Mouse (Mus musculus) lung, postnatal 14 days (tissue): Measurements from ENCODE around the gene Dcun1d1.

ENCODE experiments used
- DNase-seq: peaks from one replicate; pipeline ENCODE4 v3.0.0; 2021

The Dcun1d1 gene

DNA sequence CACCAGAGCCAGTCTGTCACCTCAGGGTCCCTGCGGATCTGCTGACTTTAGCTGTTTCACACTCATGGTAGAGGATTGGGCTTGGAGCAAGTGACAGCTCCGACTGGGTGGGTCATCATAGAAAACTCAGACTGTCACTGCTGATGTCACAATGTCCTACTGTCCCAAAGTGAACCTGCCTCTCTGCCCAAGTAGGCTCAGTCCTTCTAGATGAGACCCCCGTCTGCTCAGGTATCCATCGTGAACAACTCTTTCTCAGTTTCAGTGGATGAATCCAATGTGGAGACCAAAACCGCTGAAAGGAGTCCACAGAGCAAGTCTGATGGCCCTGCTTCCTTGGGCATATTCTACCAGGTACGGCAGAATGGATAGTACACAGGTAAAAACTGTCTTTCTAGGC is at the start of gene Dcun1d1:
Gene Dcun1d1 (minus strand): TSS at position 101 of the 400 bp plus-strand sequence.
- DNase-seq = no peak

DNA sequence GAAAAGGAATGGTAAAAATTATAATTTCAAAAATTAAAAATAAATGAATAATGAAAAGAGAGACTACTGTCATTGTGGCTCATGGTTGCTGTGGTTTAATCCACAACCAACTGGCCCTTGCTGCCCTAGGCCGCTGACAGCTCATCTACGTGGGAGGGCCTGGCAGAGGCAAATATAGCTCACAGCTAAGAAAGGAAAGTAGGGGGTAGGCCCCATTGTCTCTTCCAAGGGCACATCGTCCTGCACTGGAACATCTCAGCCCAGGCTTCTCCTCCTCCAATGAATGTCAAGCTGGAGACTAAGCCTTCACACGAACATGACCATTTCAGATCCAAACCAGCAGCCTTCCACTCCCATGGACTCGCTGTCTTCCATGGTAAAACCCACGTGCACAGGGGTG is 49.0 kb upstream of the Dcun1d1 start:
- no peak for DNase-seq

DNA sequence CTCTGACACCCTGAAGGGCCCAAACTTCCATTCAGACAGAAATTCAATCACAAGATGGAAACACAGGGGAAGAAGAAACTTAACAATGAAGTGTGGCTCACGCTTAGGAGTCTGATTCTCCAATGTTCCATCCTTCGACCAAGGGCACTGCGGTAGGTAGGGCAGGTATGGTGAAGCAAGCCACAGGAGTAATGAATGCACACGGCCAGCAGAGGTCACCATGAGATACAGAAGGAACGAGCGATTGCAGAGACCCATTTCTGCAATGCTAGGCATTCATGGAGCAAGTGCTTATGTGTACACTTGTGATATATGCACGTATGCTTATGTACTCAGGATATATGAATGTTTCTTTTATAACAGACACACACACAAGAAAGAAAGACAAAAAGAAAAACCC is 36.3 kb upstream of the Dcun1d1 start:
- DNase-seq = peak; percentile 47

DNA sequence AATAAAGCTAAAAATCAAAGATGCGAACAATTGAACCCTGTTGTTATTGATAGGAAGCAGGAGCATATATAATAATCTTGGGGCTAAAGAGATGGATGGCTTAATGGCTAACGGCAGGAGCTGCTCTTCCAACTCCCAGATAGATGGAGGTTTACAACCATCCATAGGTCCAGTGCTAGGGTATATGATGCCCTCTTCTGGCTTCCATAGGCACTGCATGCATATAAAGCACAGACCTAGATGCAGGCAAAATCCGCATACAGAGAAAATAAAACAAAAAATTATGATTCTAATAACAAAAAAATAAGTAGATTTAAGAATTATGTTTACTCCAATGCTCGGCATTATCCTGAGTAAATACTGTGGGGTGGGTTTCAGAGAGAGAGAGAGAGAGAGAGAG is 35.7 kb upstream of the Dcun1d1 start:
- peak; percentile 27 for DNase-seq

DNA sequence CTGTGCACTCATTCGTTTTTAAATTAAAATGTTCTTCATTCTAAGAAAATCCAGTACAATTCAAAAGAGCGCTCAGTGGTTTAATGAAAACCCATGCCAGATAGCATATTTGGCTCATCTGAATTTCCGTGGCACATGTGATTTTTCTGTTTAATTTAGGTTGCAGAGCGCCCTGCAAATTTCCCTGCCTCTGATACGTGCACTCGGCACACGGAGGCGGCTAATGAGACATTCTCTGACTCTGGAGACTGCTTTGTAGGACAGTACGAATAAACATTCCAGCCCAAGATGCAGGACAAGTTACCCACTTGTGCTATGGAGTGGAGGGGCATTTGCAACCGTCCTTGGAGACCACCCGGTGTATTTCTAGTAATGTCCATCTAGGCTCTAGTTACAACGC is 33.9 kb upstream of the Dcun1d1 start:
- no peak for DNase-seq

DNA sequence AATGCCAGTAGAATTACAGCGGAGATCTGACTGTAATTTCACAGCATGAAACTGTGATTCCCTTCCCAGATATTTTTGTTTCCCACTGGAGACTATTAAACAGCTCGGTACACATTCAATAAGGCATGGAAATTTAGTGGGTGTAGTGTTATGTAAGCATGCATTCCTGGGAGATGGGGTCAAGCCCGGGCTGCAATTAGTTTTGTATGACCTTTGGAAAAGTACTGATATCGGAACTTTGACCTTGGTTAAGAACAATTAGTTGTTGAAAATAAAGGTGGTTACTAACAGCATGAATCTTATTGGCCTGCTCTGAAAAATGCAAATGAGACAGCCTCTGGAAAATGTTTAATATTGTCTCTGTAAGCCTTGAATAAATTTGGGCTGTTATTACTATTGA is 33.2 kb upstream of the Dcun1d1 start:
- no peak for DNase-seq

DNA sequence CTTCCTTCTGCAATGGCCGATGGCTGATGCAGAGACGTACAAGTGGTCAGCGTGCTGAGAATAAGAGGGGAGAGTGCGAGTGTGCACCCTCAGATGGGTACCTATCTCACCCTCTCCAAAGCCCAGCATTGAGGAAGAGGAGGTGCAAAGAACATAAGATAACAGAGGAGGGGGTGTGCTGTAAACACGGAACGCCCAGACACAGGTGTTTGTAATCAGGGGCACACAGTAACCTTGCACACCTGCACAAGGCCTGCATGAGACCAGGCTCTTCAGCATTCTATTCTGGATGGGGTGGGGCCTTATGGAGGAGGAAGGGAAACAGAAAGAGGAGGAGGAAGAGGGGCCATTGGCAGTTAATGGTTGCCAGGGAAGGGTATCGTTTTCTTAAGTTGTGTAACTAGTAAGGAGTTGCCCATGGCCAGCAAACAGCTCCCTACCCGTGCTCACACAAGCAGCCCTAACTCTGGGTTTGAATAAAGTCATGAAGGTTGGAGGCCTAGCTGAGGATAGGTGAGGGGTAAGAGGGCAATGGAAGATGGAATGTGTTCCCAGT is 30.2 kb upstream of the Dcun1d1 start:
- DNase-seq = no peak

DNA sequence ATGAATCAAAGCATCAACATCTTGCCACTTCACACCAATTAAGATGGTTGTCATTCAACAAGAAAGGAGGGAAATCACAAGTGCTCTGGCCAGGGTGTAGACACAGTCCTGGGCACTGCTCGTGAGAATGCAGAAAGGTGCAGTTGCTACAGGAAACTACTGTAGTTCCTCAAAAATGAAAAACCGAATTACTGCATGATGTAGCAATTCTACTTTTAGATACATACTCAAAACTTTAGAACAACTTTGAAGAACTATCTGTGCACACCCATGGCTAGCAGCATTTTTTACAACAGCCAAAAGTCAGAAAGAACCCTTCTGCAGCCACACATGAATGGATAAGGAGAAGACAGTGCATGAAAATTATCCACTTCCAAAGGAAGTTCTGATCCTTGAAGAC is 29.2 kb upstream of the Dcun1d1 start:
- no peak for DNase-seq

DNA sequence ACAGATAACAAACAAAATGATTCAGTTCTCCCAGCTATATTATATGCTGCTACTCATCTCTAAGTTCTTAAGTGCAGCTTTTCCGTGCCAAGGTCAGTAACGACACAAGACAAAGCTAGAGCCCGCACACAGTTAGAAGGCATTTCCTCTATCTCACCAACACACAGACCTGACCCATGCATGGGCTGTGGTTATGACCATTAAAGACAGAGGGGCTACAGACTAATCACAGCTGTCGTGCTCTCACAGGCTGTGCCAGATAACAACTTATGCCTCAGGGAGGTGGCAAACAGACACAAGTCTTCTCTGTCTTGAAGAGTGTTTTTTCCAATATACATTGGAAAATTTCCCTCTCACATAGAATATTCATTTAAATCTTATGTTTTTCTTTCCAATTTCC is 27.7 kb upstream of the Dcun1d1 start:
- DNase-seq = no peak

DNA sequence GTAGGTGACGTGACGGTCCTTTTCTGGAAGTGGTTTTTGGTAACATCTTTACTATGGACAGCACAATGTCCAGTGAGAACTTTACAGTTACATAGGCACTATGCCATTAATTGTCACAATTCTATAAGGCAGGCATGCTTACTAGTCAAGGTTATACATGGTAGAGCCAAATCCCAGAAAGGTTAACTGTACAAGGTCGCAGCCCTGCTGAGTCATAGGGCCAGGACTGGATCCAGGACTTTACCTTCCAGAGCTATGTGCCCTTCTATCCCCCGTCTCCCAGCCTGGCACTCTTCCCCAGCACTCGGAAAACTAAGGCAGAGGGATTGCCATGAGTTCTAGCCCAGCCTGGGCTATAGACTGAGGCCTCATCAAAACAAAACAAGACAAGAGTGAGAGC is 26.7 kb upstream of the Dcun1d1 start:
- no peak for DNase-seq

DNA sequence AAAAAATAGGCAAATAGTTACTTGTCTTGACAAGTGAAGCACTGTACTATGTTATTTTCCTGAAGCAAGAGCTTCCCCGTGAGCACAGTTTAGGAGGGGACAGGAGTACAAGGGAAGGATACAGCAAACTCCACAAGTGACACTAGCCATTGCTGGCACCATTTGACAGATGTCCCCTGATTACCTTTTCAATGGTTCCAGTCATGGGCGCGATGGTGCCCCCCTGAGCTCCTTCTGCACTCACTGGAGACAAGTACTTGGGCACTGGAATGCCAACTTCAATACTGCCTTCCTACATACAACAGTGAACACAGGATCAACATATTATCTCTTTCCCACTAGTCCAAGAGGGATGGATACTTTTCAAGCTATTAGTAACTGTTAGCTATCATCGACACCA is 26.2 kb upstream of the Dcun1d1 start:
- DNase-seq = no peak

DNA sequence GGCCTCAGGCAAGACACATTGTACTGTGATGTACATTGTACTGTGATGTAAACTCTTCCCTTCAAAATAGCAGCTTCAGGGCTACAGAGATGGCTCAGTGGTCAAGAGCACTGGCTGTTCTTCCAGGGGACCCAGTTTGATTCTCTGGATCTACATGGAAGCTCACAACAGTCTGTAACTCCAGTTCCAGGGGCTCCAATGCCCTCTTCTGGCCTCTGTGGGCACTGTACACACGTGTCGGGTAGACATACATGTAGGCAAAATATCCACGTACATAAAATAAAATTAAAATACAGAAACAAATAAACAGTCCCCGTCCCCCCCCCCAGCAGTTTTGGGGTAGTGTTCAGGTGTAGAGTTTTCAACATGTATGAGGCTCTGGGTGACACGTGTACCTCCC is 25.7 kb upstream of the Dcun1d1 start:
- DNase-seq = no peak

DNA sequence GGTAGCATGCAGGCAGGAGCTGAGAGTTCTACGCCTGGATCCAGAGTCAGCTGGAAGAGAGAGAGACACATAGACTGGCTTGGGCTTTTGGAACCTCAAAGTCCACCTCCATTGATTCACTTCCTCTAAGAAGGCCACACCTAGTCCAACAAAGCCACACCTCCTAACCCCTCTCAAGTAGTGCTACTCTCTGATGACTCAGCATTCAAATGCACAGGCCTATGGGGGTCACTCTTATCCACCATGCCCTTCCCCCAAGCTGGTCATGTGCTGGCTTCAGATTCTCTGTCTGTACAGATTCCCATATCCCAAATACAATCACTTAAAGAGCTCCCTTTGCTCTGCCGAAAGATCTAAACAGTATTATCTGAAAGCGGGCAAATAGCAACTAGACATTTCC is 20.0 kb upstream of the Dcun1d1 start:
- no peak for DNase-seq

DNA sequence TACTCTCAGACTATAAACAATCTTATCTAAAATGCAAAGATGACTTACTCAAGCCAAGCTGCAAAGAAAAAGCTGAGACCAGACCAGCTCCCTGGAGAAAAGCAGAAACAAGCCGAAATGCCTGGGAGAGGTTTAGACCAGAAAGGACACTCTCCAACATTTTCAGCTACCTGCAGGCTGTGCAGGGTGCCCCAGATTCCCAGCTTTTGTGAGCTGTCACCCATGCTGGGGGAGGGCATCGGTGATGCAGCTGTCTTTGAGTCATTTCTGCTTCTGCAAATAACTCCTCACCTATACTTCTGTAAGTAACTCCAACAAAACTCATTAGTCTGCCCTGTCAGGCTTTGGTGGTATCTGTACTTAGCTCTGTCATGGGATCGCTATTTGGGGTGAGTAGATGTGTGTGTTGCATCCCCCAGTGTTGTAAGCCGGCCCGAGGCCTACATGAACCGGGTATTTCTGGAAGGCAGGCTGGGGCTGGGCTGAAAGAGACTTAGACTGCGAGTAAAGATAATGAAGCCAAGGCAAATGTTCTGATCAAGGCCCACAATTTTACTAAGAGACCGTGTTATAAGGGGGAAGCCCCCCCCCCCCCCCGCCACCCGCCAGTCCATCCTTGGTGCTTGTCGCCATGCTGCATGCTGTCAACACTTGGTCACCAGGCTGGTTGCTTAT is 17.8 kb upstream of the Dcun1d1 start:
- no peak for DNase-seq

DNA sequence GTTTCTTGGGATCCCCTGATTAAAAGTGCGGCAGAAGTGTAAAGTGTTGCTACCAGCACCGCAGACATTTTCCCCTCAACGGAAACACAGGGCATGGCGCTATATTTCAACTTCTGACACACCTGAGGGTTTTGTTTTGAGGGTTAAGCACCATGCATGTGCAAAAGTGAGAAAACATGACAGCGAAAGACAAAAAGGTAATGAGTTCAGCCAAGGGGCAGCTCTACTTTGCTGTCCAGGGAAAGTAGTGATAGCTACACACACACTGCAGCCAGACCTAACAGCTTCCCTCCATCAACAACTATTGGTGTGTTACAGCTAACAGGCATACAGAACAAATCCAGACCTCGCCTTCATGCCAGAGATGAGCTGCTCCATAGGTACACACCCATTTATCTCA is 16.6 kb upstream of the Dcun1d1 start:
- no peak for DNase-seq

DNA sequence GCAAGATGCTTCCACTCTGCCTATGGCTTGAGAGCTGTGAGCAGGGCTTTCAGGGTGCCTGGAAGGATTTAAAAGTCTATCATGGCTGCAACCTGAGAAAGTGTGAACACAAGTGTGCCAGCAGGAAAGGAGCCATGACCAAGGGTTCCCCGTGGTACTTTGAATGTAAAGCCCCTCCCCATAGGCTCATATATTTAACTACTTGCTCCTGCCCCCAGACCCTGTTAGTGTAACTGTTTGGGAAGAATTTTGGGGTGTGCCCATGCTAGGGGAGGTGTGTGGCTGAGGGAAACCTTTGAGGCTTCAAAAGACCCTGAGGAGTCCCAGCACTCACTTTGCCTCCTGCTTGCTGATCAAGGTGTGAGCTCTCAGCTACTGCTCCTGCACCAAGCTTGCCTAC is 15.9 kb upstream of the Dcun1d1 start:
- DNase-seq = no peak

DNA sequence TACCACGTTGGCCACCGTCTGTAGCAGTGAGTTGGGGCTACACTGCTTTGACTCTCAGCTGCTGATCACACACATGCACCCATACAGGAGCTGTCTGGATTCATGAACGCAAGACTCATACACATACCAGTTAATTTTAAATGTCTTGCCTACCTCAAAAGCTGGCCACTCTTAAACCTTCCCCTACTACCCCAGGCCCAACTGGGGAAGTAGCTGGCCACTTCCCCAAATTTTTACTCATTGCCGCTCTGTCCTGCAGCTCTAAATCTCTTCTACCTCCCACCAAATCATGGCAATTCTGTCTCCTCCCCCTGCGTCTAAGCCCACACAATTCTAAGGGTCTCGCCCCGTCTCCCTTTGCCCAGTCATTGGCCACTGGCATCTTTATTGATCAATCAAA is 11.0 kb upstream of the Dcun1d1 start:
- DNase-seq = no peak

DNA sequence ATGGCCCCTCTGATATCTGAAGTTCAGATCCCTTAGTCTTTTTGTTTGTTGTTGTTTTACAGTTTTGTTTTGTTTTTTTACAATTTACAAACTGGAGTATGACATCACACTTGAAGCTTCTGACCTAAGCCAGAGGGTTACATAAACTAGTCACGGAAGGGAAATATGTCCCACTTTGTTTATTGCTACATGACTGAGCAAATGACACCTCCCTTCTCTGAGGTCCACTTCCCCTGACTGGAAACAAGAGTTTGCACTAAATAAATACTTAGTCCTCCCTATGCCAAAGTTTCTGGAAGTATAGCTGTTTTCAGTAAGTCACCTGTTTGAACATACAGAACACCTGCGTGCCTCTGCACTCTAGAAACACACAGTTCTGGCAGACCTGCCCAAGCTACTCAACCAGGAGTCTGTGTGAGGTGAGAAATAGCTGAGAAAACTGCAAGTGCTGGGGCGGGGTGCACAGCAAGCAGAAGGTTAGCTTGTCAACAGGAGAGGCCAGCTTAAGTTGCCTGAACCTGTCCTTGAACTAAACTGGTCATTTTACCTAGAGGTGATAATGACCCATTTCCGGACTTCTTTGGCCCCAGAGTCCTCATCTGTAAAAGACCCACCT is 3.4 kb upstream of the Dcun1d1 start:
- no peak for DNase-seq

DNA sequence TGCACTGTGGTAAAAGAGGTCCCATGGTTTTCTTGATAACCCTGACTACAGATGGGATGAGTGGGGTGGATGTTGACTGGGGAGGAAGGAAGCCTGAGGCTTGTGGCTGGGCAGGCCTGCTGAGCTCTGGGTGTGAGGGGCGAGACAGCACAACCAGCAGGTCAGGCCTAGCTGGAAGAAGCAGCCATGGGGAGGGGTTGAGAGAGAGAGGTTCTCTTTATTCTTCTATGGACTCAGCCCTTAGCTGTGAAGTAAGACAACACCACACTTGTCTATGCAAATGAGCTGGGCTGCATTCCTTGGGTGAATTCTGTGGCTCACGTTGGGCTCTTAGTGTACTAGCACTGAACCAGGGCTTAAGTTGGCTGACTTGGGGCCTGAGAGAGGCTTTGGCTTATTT is 2.8 kb upstream of the Dcun1d1 start:
- DNase-seq = no peak

DNA sequence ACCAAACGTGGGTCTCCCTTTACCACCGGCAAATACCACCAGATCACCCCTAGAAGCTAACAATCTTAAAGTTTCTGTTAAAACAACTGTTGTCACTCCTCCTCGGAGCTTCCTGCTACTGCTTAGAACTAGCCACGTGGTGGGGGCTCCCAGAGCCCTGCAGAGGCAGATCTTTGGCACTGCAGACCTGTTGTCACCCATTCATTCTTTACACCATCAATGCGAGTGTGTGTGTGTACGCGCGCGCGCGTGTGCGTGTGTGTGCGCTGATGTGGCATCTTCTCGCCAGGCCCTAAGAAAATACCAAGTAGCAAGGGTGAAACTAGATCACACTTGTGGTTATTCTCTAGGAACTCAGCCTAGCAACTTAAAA is 3.9 kb downstream of the Dcun1d1 start:
- DNase-seq = peak; percentile 11

DNA sequence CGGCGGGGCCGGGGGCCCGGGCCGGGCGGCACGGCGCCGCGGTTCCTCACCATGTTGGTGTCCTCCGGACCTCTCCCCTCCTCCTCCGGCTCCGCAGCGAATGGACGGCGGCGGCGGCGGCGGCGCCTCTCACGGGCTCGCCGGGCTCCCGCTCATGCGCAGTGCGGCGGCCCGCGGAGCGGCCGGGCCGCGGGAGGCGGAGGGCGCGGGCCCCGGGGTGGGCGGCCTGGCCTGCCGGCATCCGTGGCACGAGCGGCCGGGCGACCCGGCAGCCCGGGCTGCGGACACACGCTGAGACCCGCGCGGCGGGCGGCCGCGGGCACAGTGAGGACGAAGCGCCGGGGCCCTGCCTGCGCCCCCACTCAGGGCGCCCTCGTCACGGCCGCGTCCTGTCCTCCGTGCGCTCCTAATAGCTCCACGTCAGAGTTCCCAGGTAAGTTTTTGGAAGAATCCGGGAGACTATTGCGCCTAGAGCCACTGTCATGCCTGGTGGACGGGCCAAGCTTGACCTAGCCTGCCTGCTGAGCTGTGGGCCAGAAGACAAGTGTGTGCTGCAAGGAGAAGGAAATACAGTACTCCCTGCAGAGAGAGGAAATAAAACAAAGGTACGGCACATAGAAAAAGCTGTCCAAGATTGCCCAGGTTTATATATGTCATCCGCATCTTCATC is 4.4 kb downstream of the Dcun1d1 start:
- peak; percentile 84 for DNase-seq

DNA sequence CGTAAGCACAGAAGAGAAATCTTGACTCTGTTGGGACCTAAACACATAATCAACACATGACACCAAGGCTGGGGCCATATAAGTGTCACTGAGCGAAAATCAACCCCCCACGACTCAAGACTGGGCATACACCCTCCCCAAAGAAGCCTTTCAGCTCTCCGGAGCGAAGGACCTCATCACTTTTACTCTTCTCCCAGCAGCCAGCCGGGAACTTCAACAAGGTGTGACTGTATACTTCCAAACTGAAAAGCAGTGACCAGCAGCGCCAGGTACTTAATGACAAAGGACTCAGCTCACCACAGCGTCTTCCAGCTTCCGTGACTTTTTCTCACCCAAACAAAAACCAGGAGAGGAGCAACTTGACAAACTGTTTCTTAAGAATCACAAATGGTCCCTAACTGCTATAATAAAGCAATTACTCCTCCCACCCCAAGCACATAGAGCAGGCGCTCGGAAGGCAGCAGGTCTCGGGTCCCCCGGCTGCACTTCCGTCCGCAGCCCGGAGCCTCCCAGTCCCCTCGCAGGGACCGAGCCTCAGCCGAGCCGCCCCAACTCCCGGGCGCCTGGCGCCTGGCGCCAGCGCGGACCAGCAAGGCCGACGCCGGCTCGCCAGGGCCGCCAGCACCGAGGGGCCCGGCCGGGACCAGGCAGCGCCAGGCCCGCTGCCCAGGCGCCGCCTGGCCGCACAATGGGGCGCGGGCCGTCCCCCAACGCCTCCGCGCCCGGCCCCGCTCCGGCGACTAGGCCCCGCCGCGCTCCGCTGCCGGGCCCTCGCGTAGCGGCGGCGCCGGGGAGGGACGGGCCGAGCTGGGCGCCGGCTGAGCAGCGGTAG is 5.1 kb downstream of the Dcun1d1 start:
- peak; percentile 58 for DNase-seq

DNA sequence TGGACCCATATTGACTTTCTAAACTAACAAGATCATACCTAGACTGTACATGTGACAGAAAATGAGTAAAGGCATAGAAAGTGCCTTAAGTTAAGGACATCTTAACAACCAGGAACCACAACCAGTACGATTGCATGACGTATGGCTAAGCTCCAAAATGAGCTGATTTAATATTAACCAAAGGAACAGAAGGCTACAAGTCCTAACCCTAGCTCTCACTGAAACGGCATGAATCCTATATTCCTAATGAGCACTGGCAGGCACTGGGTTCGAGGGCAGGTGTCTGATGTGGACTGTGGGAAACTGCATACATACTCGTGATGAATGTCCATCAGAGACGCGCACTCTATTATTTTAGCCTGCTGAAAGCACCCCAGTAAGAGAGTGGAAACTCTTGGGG is 5.9 kb downstream of the Dcun1d1 start:
- DNase-seq = no peak
